Mouse (Mus musculus) testis, adult 2 months (tissue): ENCODE data around the gene Slc35b3.

ENCODE experiments used
- CTCF ChIP-seq: fragments of 200-500 bp; IDR thresholded peaks from 2 replicates; pipeline ENCODE4 v1.5.1; 2012; ENCODE audit warnings: low read depth, mild to moderate bottlenecking, inconsistent platforms, low read length, moderate library complexity; ENCODE audit not compliant: control insufficient read depth, insufficient read depth, insufficient replicate concordance
- POLR2A ChIP-seq: fragments of 200-500 bp; IDR thresholded peaks from 2 replicates; pipeline ENCODE4 v1.6.1; 2012; ENCODE audit warnings: low read depth, mild to moderate bottlenecking, inconsistent platforms, low read length, moderate library complexity; ENCODE audit not compliant: control insufficient read depth

DNA sequence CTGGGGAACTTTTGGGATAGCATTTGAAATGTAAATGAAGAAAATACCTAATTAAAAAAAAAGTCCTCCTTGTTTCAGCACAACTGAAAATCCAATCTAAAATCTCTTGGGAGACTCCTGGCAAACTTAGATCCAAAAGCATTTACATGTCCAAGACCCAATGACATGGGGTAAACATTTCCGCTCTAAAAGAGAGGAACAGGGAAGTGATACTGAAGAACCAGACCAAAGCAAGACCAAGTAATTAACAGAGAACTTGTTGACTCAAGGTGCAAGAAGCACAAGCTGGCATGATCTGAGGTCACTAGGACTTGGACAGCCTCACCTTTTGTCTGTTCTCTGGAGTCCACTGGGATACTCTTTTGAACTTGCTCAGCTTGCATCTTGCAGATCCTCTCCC, 39.4 kb downstream of the Slc35b3 start:
- TF ChIP-seq CTCF (no peak), POLR2A (no peak)
